8 mouse cellular contexts compared by ENCODE assay signal in genomic region chr17:34564796-34565195, GRCm38 (mm10). TPM values are rescaled to one million over a fixed set of nuclear protein-coding genes. Genes with fewer than 3 reads are reported as not detected.
DNase-seq lines count a peak whose midpoint lies in the region; ATAC-seq and TF ChIP-seq lines count a peak whose summit lies in the region.

No protein-coding gene starts in this region.

- H3K27ac ChIP-seq in kidney, adult 2 months (ENCODE audit: insufficient read depth, low read depth, low read length) = peak overlapping the region; percentile 96
- peak overlapping the region; percentile 85 for H3K27ac ChIP-seq in lung, embryonic 16.5 days (ENCODE audit: low read length)

- 41% methylated on average over 3 of the region's 3 CpGs for WGBS in kidney, adult 2 months
- WGBS in lung, embryonic 16.5 days = 31% methylated on average over 3 of the region's 3 CpGs

- H3K4me2 ChIP-seq in lung, embryonic 16.5 days (ENCODE audit: low read depth, low read length) = peak overlapping the region; percentile 42

- TF ChIP-seq POLR2A in kidney, adult 2 months (IDR thresholded peaks at IDR 0.05; ENCODE audit: low read depth, low read length) = peak; percentile 38

- no peaks in the 10 kb centered on the region for H3K4me1 ChIP-seq in kidney, adult 2 months (ENCODE audit: control insufficient read depth, insufficient read depth, low read length)
- peaks cover 10% of the 10 kb centered on the region for H3K4me1 ChIP-seq in lung, embryonic 16.5 days (replicated peaks; ENCODE audit: control insufficient read depth, insufficient read depth, low read length)

- H3K4me3 ChIP-seq in kidney, adult 2 months (ENCODE audit: insufficient read depth, low read depth, low read length) = peak overlapping the region; percentile 56
- H3K4me3 ChIP-seq in lung, embryonic 16.5 days (ENCODE audit: low read length) = peak overlapping the region; percentile 38

- no peaks in the 10 kb centered on the region for H3K9me3 ChIP-seq in lung, embryonic 16.5 days (ENCODE audit: control insufficient read depth, low read length)

- TF ChIP-seq CTCF in kidney, adult 2 months (conservative IDR thresholded peaks at IDR 0.05; ENCODE audit: insufficient read depth, insufficient read length, low read depth, low read length) = no peak

- H3K36me3 ChIP-seq in kidney, adult 2 months (ENCODE audit: control insufficient read depth, insufficient read depth, low read length) = no peaks in the 10 kb centered on the region
- H3K36me3 ChIP-seq in lung, embryonic 16.5 days (ENCODE audit: control insufficient read depth, insufficient read depth, low read length) = no peaks in the 10 kb centered on the region

- H3K9ac ChIP-seq in lung, embryonic 16.5 days (ENCODE audit: low read length) = peak overlapping the region; percentile 61

- ATAC-seq in lung, embryonic 16.5 days (ENCODE audit: low read depth) = peak; percentile 76
- no peak for ATAC-seq in activated CD4-positive, CD25-positive, alpha-beta regulatory T cell, adult 4 months

- no peaks in the 10 kb centered on the region for H3K27me3 ChIP-seq in kidney, adult 2 months (replicated peaks; ENCODE audit: control insufficient read depth, insufficient read depth, low read length)
- no peaks in the 10 kb centered on the region for H3K27me3 ChIP-seq in lung, embryonic 16.5 days (ENCODE audit: control insufficient read depth, insufficient read depth, low read depth, low read length)

- peak; percentile 44 to 65 for DNase-seq in adrenal gland, adult (ENCODE audit: inconsistent age in 2 of 2, low spot score in 1 of 2)
- DNase-seq in adrenal gland, postnatal 25 days = no peak
- peak; percentile 67 to 86 for DNase-seq in heart, adult 9 months (ENCODE audit: low spot score in 2 of 2)
- peak; percentile 83 for DNase-seq in kidney, adult 2 months
- DNase-seq in right cerebral cortex, adult 18-20 months = no peak
- DNase-seq in cerebellum, adult 18-20 months = no peak

RNA-seq across cellular contexts. Expression of gene Notch4, which starts 0.7 kb away (rescaled TPM):
- 27.8 and 29.5 TPM in 2 replicates for total RNA-seq in adrenal gland, postnatal 25 days (2021)
- polyA plus RNA-seq in kidney, adult 2 months (2012; rRNA removed) = 14.4 and 18.4 TPM in 2 replicates
- 9.2 and 10.2 TPM in 2 replicates for polyA plus RNA-seq in lung, embryonic 16.5 days (2015; fragmentation: Nextera tagmentation; extraction: Ambion mirVana)
- polyA plus RNA-seq in activated CD4-positive, CD25-positive, alpha-beta regulatory T cell, adult 4 months (2017; shearing (Covaris generic)) = under 1 TPM; 0.52 to 0.58 TPM

RNA-seq across cellular contexts. Expression of gene Gpsm3, which starts 24.8 kb away (rescaled TPM):
- 4.6 and 4.9 TPM in 2 replicates for total RNA-seq in adrenal gland, postnatal 25 days (2021)
- 10.3 and 12.8 TPM in 2 replicates for polyA plus RNA-seq in kidney, adult 2 months (2012; rRNA removed)
- polyA plus RNA-seq in lung, embryonic 16.5 days (2015; fragmentation: Nextera tagmentation; extraction: Ambion mirVana) = 15.4 and 18.3 TPM in 2 replicates
- 100 to 1,000 TPM; 213 to 307 TPM for polyA plus RNA-seq in activated CD4-positive, CD25-positive, alpha-beta regulatory T cell, adult 4 months (2017; shearing (Covaris generic))

RNA-seq across cellular contexts. Expression of gene Pbx2, which starts 26.3 kb away (rescaled TPM):
- 36.4 and 51.6 TPM in 2 replicates for total RNA-seq in adrenal gland, postnatal 25 days (2021)
- polyA plus RNA-seq in kidney, adult 2 months (2012; rRNA removed) = 51.3 and 56.2 TPM in 2 replicates
- 8.5 and 11.4 TPM in 2 replicates for polyA plus RNA-seq in lung, embryonic 16.5 days (2015; fragmentation: Nextera tagmentation; extraction: Ambion mirVana)
- 10 to 100 TPM in 1 of 2 experiments, 1 to 10 TPM in 1; 8.5 to 10.2 TPM for polyA plus RNA-seq in activated CD4-positive, CD25-positive, alpha-beta regulatory T cell, adult 4 months (2017; shearing (Covaris generic))

RNA-seq across cellular contexts. Expression of gene Ager, which starts 32.9 kb away (rescaled TPM):
- 0.57 and 1.5 TPM in 2 replicates for total RNA-seq in adrenal gland, postnatal 25 days (2021)
- 2.1 TPM in 2 replicates for polyA plus RNA-seq in kidney, adult 2 months (2012; rRNA removed)
- 379 and 478 TPM in 2 replicates for polyA plus RNA-seq in lung, embryonic 16.5 days (2015; fragmentation: Nextera tagmentation; extraction: Ambion mirVana)
- polyA plus RNA-seq in activated CD4-positive, CD25-positive, alpha-beta regulatory T cell, adult 4 months (2017; shearing (Covaris generic)) = 1 to 10 TPM; 2.5 to 5.4 TPM

RNA-seq across cellular contexts. Expression of gene Rnf5, which starts 38.7 kb away (rescaled TPM):
- total RNA-seq in adrenal gland, postnatal 25 days (2021) = 79.3 and 91.3 TPM in 2 replicates
- polyA plus RNA-seq in kidney, adult 2 months (2012; rRNA removed) = 208 and 256 TPM in 2 replicates
- polyA plus RNA-seq in lung, embryonic 16.5 days (2015; fragmentation: Nextera tagmentation; extraction: Ambion mirVana) = 128 and 129 TPM in 2 replicates
- 10 to 100 TPM; 49.0 to 56.9 TPM for polyA plus RNA-seq in activated CD4-positive, CD25-positive, alpha-beta regulatory T cell, adult 4 months (2017; shearing (Covaris generic))

Comparison
In these comparisons a context has a peak if more than half of its experiments do, and no peak if none do; other contexts are left out.
1. DNase-seq: peak in adrenal gland, adult (2 of 2), heart, adult 9 months (2 of 2) and kidney, adult 2 months (single experiment); none in adrenal gland, postnatal 25 days (single experiment), right cerebral cortex, adult 18-20 months (single experiment) and cerebellum, adult 18-20 months (0 of 2).
2. RNA of gene Gpsm3, which starts 24.8 kb away (polyA plus RNA-seq): 213 to 307 TPM in activated CD4-positive, CD25-positive, alpha-beta regulatory T cell, adult 4 months; 15.4 to 18.3 TPM in lung, embryonic 16.5 days and 10.3 to 12.8 TPM in kidney, adult 2 months; every median in the first group is over 10 times any median in the second.